Mouse (Mus musculus) frontal cortex, adult 2 months (tissue): ENCODE data around the gene Slc41a3. TPM values are rescaled to one million over a fixed set of nuclear protein-coding genes. Genes with fewer than 3 reads are reported as not detected.
A peak's percentile ranks its signal among the peaks of the same experiment; 100 is the strongest.

Experiments used
- DNase-seq, 2 experiments: peaks; one replicate each; pipeline ENCODE4 v3.0.0; 2022; ENCODE audit warnings: low spot score in 1 of 2; ENCODE audit errors: extremely low spot score in 1 of 2
- polyA plus RNA-seq: library from polyadenylated mRNA; depleted of rRNA; stranded (reverse); fragments of >200 nt; gene quantifications from 2 replicates; pipeline ENCODE4 v1.2.3, GENCODE M21; 2012

The Slc41a3 gene
- polyA plus RNA-seq, 1 experiment: 6.7 TPM

DNA sequence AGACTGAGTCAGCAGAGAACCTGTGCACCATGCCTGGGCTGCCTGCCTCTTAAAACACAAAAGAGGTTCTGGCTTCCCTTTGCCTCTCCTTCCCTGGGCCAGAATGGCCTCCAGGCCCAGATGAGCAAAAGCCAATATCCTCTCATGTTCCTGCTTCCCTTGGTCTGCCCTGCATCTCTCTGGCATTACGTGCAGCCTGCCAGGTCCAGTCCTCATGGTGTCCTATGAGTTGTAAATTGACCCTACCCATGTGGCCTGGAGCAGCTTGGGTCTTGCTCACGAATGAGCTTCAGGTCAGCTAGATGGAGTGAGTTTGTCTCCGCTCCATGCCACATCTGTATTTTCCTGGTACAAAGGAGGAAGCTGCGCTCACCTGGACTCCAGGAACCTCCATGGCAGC lies 7.5 kb upstream of the Slc41a3 start:
- DNase-seq: no peak

DNA sequence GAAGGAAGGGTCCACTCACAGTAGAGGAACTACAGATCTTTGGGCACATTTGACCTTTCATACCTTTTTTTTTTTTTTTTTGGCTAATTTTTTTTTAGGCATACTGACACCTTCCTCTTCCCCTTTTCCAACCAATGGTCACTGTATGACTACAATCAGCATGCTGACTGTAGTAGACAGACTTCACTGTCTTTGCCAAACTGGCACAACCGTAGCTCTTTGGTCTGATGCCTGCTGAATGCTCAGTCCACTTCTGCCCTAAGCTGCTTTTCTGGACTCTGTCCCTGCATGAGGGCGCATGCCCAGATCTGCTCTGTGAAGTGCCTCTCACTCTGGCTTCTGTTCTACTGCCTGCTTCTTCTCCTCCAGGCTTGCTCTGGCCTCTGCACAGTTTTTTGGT lies 6.9 kb upstream of the Slc41a3 start:
- DNase-seq: peak in 1 of 2 experiments; percentile 62

DNA sequence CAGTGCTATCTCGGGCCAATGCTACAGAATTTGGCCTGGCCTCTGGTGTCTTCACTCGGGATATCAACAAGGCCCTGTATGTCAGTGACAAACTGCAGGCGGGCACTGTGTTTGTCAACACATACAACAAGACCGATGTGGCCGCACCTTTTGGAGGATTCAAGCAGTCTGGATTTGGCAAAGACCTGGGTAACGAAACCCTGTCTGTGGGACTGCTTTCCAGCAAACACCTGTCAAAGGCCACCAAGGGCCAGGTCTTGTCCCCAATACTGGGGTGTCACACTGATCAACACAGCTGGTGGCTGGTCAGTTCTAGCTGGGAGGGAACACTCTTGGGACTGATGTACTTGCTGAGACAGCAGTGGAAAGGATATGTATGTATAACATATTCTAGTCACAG lies 6.3 kb upstream of the Slc41a3 start:
- no peak for DNase-seq

DNA sequence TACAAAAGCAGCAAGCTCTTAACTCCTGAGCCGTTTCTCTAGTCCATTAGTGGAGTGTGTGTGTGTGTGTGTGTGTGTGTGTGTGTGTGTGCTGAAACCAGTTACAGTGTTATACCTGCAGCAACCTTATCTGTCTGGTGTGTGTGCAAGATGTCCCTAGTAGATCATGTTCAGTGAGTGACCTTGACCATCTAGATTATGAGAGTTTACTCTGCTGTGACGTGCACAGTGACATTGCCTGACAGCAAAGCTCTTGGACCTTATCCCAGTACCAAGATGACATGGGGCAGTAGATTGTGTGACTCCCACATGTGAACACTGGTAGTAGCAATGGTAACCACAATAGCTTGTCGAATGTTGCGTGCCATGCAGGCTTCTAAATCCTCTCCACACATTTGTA lies 4.2 kb upstream of the Slc41a3 start:
- DNase-seq: no peak

DNA sequence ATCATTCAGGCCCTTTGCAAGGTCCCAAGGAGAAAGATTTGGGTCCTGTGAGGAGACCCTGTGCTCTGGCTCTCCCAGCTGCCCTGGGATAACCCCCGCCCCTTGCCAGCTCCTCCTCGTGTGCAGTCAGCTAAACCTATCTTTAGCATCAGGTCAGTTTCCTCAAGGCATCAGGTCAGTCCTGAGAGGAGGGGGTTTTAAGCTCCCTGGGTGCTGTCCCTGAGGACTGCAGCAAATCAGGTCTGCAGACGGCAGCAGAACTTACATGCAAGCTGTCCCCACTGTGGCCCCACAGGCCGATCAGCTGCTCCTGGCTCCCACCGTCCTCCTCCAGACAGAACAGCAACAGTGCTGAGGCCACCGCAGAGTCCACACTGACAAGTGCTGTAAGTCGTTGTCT lies 2.8 kb upstream of the Slc41a3 start:
- no peak for DNase-seq

DNA sequence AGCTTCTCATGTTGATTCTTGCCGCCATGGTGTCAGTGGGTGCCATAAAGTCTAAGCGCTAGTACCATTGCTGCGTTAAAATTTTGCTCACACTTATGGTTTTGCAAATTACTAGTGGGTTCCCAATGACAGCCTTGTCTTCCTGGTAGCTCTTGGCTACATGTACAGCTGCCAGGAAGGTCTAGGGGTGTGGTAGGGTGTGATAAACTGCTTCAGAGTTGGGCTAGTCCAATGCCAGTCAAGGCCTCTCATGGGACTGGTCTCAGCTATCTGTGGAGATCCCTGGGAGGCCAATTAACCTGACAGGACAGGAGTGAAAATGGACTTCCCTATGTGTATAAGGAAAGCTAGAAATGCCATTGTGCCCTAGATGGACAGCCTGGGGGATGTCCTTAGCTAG lies 2.2 kb upstream of the Slc41a3 start:
- no peak for DNase-seq

DNA sequence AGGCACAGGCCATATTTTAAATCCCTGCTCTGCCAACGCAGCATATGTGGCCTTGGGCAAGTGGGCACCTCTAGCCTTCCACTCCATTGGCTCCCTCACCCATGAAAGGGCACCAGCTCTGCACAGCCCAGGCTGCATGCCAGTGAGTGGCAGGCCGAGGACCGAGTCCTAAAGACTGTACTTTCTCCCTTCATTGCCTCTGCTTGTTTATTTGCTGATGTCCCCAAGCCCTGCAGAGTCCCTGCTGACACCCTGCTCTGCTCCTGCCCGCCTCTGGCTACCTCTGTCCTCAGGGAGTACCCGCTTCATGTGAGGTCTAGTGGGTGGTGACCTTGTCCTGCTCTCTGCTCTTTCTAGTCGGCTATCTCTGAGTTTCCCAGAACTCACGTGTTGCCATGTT lies 1.4 kb upstream of the Slc41a3 start:
- no peak for DNase-seq

DNA sequence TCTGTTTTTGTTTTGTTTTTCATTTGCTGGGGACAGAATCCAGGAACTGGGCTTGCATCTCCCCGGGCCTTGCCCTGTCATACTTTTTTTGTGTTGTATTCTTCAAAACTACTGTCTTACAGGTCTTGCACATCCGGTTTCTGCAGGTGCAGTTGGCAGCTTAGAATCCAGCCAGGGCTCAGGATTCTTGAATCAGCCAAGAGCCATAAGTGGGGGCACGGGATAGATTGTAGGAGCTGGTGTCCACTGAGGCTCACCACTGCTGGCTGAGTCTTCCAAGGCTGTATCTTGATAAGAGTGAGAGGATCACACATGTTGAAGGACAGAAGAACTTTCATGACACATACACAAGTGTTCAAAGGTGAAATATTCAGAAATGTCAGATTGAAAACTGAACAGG lies 395 bp upstream of the Slc41a3 start:
- no peak for DNase-seq

DNA sequence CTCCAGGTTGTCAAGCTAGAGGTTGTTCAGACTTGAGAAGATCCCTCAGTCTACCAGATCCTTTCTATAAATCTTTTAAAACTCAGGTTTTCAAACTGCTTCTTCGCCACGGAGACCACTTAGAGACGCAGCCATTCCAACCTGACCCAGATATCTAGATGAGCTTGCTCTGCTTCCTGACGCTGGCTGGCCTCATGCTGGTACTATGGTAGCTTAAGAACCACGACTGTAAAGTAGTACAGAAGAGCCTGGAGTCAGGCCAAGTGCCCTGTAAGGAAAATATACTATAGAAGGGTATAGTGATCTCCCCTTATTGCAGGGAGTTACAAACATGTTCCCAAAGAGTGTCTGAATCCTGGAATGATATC lies 757 bp downstream of the Slc41a3 start:
- no peak for DNase-seq

DNA sequence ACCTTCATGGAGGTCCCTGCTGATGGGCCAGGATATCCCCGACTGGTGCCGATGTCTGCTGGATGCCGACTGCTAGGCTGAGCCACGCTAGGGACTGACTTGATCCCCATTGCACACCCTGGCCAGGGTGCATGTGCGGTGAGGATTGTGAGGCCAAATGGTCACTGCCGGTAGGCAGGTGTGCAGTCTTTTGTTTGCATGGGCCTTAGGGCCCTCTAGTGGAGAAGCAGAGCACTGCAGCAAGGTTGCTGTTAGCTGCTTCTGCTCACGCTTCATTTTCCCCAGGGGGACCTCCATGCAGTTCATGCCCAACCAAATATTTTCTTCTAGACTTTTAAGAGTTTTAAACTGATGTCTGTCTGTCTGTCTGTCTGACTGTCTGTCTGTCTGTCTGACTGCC lies 2.0 kb downstream of the Slc41a3 start:
- peak in 1 of 2 experiments; percentile 76 for DNase-seq

DNA sequence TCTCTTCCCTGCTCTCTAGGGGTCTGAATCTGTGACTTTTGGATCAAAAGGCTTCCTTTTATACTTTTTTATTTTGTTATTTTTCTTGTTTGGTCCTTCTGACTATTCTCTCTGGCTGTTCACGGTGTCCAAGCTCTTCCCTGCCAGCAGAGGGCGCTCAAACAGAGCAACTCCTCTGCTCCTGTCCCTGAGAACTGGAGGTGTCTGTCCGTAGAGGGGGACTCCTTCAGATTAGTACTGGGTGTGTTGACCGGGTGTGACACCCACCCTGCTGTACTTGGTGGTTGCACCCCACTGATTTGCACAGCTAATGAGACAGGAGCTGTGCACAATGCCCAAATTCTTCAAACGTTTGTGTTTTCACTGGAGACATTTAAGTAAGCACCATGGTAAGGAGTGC lies 2.7 kb downstream of the Slc41a3 start:
- peak in 1 of 2 experiments; percentile 75 for DNase-seq

DNA sequence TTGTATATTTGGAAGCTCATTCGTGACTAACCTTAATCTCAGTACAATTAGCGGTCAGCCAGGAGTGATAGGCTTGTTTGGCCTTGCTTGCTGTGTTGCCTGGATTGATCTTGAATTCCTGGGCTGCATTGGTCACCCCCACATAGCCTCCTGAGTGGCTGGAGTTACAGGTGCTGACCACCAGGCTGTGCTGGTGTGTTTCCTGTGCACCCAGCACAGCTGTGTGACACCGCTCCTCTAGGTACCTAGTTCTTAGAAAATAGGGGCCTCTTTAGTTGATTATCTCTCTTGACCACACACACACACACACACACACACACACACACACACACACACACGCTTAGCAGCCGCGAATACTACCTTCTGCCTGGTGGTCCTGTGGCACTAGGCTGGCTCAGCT lies 3.7 kb downstream of the Slc41a3 start:
- DNase-seq: no peak

DNA sequence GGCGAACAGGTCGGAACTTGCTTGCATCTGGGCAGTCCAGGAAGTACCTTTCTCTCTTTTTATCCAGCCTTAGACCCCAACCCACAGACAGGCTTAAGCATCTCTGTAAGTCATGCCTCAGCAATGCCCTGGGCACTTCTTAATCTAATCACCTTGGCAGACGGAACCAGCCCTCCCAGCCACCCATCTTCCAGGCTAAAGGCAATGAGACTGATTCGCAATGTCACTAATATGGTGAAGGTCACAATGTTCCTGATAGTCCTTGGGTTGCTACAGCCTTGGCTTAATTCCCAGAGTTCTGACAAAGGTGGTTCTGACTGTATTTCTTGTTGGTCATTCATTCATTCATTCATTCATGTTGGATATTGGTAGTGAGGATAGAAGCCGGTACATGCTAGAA lies 5.7 kb downstream of the Slc41a3 start:
- DNase-seq: no peak

DNA sequence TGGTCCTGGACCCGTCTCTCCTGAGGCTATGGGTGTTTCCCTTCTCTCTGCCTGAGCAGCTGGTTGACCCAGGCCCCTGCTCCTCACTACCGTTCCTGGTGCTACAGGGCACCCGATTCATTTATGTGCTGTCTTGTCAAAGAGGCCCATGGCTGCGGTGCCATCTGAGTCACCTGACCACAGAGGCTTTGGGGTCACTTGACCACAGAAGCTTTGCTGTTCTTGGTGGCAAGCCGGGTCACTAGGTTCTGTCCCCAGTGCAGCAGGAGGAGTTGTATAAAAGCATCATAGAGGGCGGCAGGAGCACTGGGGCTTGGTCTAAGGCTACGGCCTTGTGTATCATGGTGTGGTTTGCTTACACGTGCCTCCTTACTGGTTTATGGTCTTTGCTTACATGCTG lies 8.8 kb downstream of the Slc41a3 start:
- no peak for DNase-seq

DNA sequence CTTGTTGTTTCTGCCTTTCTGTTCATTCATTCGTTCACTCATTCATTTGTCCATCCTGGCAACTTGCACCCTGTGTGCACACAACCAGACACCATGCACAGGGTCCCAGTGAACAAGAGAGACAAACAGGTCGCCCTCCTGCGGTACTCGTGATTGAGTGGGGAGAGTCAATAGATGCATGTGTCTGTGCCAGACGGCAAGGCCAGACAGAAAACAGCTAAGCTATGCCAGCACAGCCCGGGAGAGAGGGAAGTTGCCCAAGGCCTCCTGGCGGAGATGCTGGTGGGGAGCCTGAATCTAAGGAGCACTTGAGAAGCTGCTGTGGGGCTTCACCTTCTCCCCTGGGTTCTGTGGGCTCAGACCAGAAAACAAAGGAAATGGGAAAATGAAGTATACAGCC lies 10.8 kb downstream of the Slc41a3 start:
- no peak for DNase-seq

DNA sequence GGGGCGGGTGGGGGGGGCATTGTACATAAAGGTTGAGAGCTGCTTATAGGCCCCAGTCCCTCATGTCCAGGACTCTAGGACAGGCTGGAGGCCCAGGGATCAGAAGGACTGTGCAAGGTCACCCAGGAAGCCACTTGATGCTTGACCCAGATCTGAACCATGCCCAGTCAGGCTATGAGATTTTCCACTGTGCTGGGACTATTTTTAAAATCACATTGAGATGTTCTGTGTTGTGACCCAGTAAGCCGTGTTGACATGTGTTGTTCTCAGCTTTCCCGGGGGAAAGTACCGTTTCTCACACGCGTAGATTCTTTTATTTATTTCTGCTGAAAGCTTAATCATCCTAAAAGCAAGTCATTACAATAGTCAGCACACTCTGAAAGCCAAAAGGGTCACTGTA lies 11.5 kb downstream of the Slc41a3 start:
- DNase-seq: no peak

DNA sequence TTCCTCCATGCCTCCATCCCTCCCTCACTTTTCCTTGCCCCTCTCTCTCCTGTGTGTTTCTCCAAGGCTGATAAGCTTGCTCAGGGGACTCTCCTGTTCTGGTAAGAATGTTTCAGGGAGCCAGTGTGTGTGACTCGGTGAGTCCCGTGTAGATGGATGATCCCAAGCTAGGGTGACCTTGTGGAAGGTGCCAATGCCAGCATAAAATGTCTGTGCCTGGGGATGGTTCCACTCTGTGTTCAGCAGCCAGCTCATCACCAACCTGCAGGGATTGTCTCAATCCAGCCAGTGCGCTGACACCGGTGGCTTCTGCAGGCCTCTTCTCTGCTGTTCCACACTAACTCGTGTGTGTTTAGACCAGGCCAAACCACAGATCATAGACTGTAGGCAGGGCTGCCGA lies 12.0 kb downstream of the Slc41a3 start:
- no peak for DNase-seq

DNA sequence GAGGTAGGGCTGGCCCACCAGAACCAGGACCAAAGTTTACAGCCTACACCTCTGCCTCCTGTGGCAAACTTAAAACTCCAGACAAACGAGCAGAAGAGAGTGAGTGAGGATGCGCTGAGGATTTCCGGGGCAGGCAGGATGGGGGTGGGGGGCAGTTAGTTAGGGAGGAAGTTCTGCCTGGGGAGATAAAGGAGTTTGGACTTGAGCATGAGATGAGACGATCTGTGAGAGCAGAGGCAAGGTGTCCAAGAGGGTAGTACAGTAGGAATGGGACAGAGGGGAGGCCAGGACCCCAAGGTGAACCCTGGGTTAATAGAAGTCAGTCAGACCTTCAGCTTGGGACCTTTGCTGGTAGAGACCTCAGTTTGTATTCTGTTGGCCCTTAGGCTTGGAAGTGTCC lies 13.7 kb downstream of the Slc41a3 start:
- no peak for DNase-seq

DNA sequence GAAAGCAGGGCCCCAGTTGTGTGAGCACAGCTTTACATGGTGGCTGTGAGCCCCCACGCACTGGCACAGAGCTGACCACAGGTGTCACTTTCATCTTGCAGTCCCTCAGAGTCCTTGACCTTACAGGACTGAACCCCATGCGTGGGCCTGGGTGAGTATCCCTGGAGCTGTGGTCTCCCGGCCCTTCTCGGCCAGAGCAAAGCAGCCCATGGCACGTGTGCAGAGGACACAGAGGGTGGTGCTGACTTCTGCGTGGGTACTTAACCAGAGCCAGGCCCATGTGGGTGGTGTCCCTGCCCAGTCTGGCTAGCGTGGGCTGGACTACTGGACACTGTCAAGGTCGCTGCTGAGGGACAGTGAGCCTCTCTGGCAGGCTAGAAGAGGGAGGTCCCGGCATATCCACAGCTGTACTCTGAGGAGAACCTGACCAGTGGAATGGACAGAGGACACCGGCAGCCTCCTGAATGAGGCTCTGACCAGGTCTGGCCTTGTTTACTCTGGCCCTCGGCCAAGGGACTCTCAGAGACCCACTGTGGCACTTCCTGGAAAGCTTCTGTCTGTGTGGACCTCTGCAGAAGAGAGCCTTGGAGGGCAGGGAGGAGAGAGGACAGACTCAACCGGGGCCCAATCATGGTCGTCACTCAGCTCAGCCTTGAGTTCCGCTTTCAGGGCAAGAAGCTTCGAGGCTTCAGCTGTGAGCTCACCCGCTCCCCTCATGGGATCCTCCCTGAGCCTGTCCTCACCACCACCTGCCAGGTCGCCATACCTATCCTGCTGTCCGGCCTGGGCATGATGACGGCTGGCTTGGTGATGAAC lies 14.5 kb downstream of the Slc41a3 start:
- DNase-seq: no peak

DNA sequence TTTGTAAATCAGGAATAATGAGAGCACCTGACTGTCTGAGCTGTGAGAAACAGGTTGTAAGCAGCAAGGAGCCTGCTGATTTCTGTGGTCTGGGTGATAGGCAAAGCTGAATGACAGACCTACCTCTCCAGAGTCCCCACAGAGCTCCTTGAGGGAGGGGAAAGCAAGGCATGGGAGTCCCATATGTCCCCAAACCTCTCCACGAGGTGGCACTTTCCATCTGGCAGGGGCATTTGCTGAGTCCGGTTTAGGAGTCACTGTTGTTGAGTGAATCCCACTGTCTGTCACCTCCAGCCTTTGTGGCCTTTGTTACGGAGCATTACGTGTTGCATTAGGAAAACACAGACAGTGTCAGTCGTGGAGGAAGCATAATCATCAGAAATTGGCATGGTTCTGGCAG lies 15.4 kb downstream of the Slc41a3 start:
- no peak for DNase-seq

DNA sequence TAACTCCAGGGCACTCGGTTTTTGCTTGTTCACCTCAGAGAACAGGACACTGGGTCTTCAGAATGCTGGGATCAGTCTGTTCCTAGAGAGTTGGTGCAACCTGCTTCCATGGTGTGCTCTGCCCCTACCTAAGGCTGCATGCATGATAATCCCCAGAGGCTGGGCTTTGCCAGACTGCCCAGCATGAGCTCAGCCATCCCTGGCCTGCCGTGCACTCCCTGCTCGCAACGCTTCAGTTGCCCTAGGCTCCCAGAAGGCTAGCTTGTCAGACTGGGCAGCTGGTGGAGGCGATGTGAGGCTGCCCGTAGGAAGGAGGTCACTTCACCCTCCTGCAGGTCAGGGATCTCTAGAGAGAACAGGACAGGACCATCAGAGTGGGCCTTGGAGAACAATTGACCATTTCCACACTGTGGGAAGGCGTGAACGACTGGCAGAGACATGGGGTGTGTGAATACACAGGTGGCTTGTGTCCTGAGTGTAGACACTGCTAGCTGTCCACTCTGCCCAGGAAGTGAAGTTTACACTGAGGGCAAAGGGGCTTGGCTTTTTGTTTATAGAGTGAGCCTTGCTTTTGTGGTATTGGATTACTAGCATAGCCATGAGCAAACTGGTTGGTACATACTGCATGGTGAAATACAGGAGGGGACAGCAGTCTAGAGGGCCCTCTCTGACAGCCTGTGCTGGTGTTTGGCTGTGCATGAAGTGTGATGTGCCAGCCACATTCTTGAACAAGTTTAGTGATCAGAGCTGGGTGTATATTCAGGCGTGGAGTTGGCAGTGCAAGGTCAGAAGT lies 16.5 kb downstream of the Slc41a3 start:
- DNase-seq: no peak

DNA sequence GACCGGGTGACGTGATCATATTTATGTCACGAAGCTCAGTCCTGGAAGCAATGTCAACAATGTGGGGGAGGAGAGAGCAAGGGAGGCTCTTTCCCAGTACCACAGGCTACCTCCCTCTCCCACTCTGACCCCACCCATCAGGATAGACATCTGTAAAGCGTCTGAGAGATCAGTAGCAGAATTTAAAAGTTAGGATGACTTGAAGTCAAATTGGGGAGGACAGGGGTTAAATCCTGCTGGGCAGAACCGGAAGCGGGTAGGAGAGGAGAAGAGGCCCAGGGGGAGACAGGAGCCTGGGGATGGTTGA lies 17.0 kb downstream of the Slc41a3 start:
- no peak for DNase-seq
